Mouse (Mus musculus): ENCODE measurements around the gene Mmp14. TPM values are rescaled to one million over a fixed set of nuclear protein-coding genes. Genes with fewer than 3 reads are reported as not detected.

Mmp14 gene
- total and polyA plus RNA-seq, 3 experiments, result 28.6 to 108 (median 60.4) TPM

- no peaks in the 10 kb centered on the region for H3K9me3 ChIP-seq (replicated peaks)
- no peak overlapping the region for H3K4me3 ChIP-seq (ENCODE audit: low read depth, low read length)
- no peak for DNase-seq (ENCODE audit: low spot score)
- H3K4me1 ChIP-seq (ENCODE audit: insufficient read depth, low read depth, low read length), result no peaks in the 10 kb centered on the region
- no peak for ATAC-seq (ENCODE audit: extremely low read depth, insufficient number of reproducible peaks, low FRiP score, poor library complexity, severe bottlenecking)
- no peaks in the 10 kb centered on the region for H3K36me3 ChIP-seq (replicated peaks)
- peaks cover 15% of the 10 kb centered on the region; the same call in 1 of the 2 replicates for H3K27me3 ChIP-seq (ENCODE audit: insufficient read depth, low read length)
- TF ChIP-seq GATA1 (IDR thresholded peaks at IDR 0.05; ENCODE audit: borderline replicate concordance, low read length), result no peak
Measured at GRCm38 (mm10) chr14:54398528-54398916, 32.9 kb upstream of the Mmp14 start.

GRCm38 (mm10) chr14:54398921-54399382 is 32.5 kb upstream of the Mmp14 start:
- Histone ChIP-seq H3K36me3 (replicated peaks) (no peaks in the 10 kb centered on the region), H3K9me3 (replicated peaks) (no peaks in the 10 kb centered on the region), H3K4me3 (ENCODE audit: low read depth, low read length) (no peak overlapping the region), H3K4me1 (ENCODE audit: insufficient read depth, low read depth, low read length) (no peaks in the 10 kb centered on the region), H3K27me3 (ENCODE audit: insufficient read depth, low read length) (peaks cover 13% of the 10 kb centered on the region; the same call in 1 of the 2 replicates)
- DNase-seq (ENCODE audit: low spot score), result no peak
- no peak for ATAC-seq (ENCODE audit: extremely low read depth, insufficient number of reproducible peaks, low FRiP score, poor library complexity, severe bottlenecking)
- no peak for TF ChIP-seq TAL1 (conservative IDR thresholded peaks at IDR 0.05; ENCODE audit: low read depth, low read length)
- no peak for TF ChIP-seq CTCF (IDR thresholded peaks at IDR 0.05; ENCODE audit: low read depth, low read length)
- no peak for TF ChIP-seq GATA1 (IDR thresholded peaks at IDR 0.05; ENCODE audit: borderline replicate concordance, low read length)
- no peak for TF ChIP-seq GATA2 (IDR thresholded peaks at IDR 0.05; ENCODE audit: borderline replicate concordance, low read depth, low read length)
- TF ChIP-seq POLR2AphosphoS5 (IDR thresholded peaks at IDR 0.05; ENCODE audit: insufficient replicate concordance, low read depth, low read length), result no peak

- no peak for TF ChIP-seq CTCF (IDR thresholded peaks at IDR 0.05; ENCODE audit: low read depth, low read length)
- no peak for TF ChIP-seq GATA2 (IDR thresholded peaks at IDR 0.05; ENCODE audit: borderline replicate concordance, low read depth, low read length)
- TF ChIP-seq TAL1 (conservative IDR thresholded peaks at IDR 0.05; ENCODE audit: low read depth, low read length), result no peak
- no peak for TF ChIP-seq GATA1 (IDR thresholded peaks at IDR 0.05; ENCODE audit: borderline replicate concordance, low read length)
- ATAC-seq (ENCODE audit: extremely low read depth, insufficient number of reproducible peaks, low FRiP score, poor library complexity, severe bottlenecking) (no peak), DNase-seq (ENCODE audit: low spot score) (no peak)
- H3K4me3 ChIP-seq (ENCODE audit: low read depth, low read length), result no peak overlapping the region
- no peaks in the 10 kb centered on the region for H3K9me3 ChIP-seq (replicated peaks)
- H3K4me1 ChIP-seq (ENCODE audit: insufficient read depth, low read depth, low read length), result no peaks in the 10 kb centered on the region
- H3K36me3 ChIP-seq (replicated peaks), result no peaks in the 10 kb centered on the region
- peaks cover 16% of the 10 kb centered on the region; the same call in 1 of the 2 replicates for H3K27me3 ChIP-seq (ENCODE audit: insufficient read depth, low read length)
Measured at GRCm38 (mm10) chr14:54401723-54402122, 29.7 kb upstream of the Mmp14 start.

GRCm38 (mm10) chr14:54408336-54409056 is 22.9 kb upstream of the Mmp14 start:
- Histone ChIP-seq H3K4me1 (ENCODE audit: insufficient read depth, low read depth, low read length) (peaks cover 5% of the 10 kb centered on the region; the same call in 1 of the 2 replicates), H3K4me3 (ENCODE audit: low read depth, low read length) (no peak overlapping the region), H3K9me3 (replicated peaks) (no peaks in the 10 kb centered on the region), H3K36me3 (replicated peaks) (no peaks in the 10 kb centered on the region), H3K27me3 (ENCODE audit: insufficient read depth, low read length) (peaks cover 18% of the 10 kb centered on the region; the same call in 1 of the 2 replicates)
- ATAC-seq (ENCODE audit: extremely low read depth, insufficient number of reproducible peaks, low FRiP score, poor library complexity, severe bottlenecking), result no peak
- no peak for DNase-seq (ENCODE audit: low spot score)
- TF ChIP-seq GATA1 (IDR thresholded peaks at IDR 0.05; ENCODE audit: borderline replicate concordance, low read length) (no peak), TAL1 (conservative IDR thresholded peaks at IDR 0.05; ENCODE audit: low read depth, low read length) (no peak), POLR2AphosphoS5 (IDR thresholded peaks at IDR 0.05; ENCODE audit: insufficient replicate concordance, low read depth, low read length) (no peak), CTCF (IDR thresholded peaks at IDR 0.05; ENCODE audit: low read depth, low read length) (no peak), GATA2 (IDR thresholded peaks at IDR 0.05; ENCODE audit: borderline replicate concordance, low read depth, low read length) (no peak)

- H3K4me1 ChIP-seq (ENCODE audit: insufficient read depth, low read depth, low read length), result peaks cover 5% of the 10 kb centered on the region; the same call in 1 of the 2 replicates
- DNase-seq (ENCODE audit: low spot score), result no peak
Measured at GRCm38 (mm10) chr14:54409057-54409645, 22.3 kb upstream of the Mmp14 start.

GRCm38 (mm10) chr14:54409980-54410810 is 21.2 kb upstream of the Mmp14 start:
- DNase-seq (ENCODE audit: low spot score) (no peak), ATAC-seq (ENCODE audit: extremely low read depth, insufficient number of reproducible peaks, low FRiP score, poor library complexity, severe bottlenecking) (no peak)
- Histone ChIP-seq H3K4me3 (ENCODE audit: low read depth, low read length) (no peak overlapping the region), H3K27me3 (ENCODE audit: insufficient read depth, low read length) (peaks cover 18% of the 10 kb centered on the region; the same call in 1 of the 2 replicates), H3K9me3 (replicated peaks) (no peaks in the 10 kb centered on the region), H3K4me1 (ENCODE audit: insufficient read depth, low read depth, low read length) (peaks cover 5% of the 10 kb centered on the region; the same call in 1 of the 2 replicates), H3K36me3 (replicated peaks) (no peaks in the 10 kb centered on the region)
- no peak for TF ChIP-seq POLR2AphosphoS5 (IDR thresholded peaks at IDR 0.05; ENCODE audit: insufficient replicate concordance, low read depth, low read length)

More at GRCm38 (mm10) chr14:54409057-54409645, 22.3 kb upstream of the Mmp14 start:
- peaks cover 18% of the 10 kb centered on the region; the same call in 1 of the 2 replicates for H3K27me3 ChIP-seq (ENCODE audit: insufficient read depth, low read length)
- no peaks in the 10 kb centered on the region for H3K36me3 ChIP-seq (replicated peaks)
- no peak for ATAC-seq (ENCODE audit: extremely low read depth, insufficient number of reproducible peaks, low FRiP score, poor library complexity, severe bottlenecking)
- no peak for TF ChIP-seq TAL1 (conservative IDR thresholded peaks at IDR 0.05; ENCODE audit: low read depth, low read length)
- no peaks in the 10 kb centered on the region for H3K9me3 ChIP-seq (replicated peaks)
- no peak overlapping the region for H3K4me3 ChIP-seq (ENCODE audit: low read depth, low read length)
